Mouse (Mus musculus) heart, embryonic 15.5 days (tissue): ENCODE measurements around the gene Pou6f1. TPM values are rescaled to one million over a fixed set of nuclear protein-coding genes. Genes with fewer than 3 reads are reported as not detected.
"Not testable (repeated sequence)": the region's sequence is repeated elsewhere in the genome, so short reads cannot be mapped to it uniquely, and the experiment has no call there.

Source experiments
- ATAC-seq: fragments of 200-750 bp; cut with Nextera tagmentation; replicated peaks from 2 replicates; pipeline ENCODE4 v1.8.0; 2017; ENCODE audit warnings: low read depth, moderate TSS enrichment; ENCODE audit not compliant: insufficient number of reproducible peaks, insufficient read depth, low FRiP score
- H3K27ac ChIP-seq: fragments of 300-500 bp; sonication (generic); 2 replicates; pipeline ENCODE4 v1.5.1; 2015; ENCODE audit warnings: mild to moderate bottlenecking, inconsistent platforms
- H3K27me3 ChIP-seq: fragments of 300-500 bp; sonication (generic); 2 replicates; pipeline ENCODE4 v1.6.1; 2015; ENCODE audit warnings: inconsistent platforms
- H3K36me3 ChIP-seq: fragments of 300-500 bp; sonication (generic); 2 replicates; pipeline ENCODE4 v1.6.1; 2015; ENCODE audit warnings: mild to moderate bottlenecking, inconsistent platforms
- H3K4me1 ChIP-seq: fragments of 300-500 bp; sonication (generic); replicated peaks from 2 replicates; pipeline ENCODE4 v1.6.1; 2015; ENCODE audit warnings: inconsistent platforms
- H3K4me2 ChIP-seq: fragments of 300-500 bp; sonication (generic); 2 replicates; pipeline ENCODE4 v1.6.1; 2015; ENCODE audit warnings: inconsistent platforms, mild to moderate bottlenecking, moderate library complexity
- H3K4me3 ChIP-seq: fragments of 300-500 bp; sonication (generic); 2 replicates; pipeline ENCODE4 v1.5.1; 2015; ENCODE audit warnings: mild to moderate bottlenecking, inconsistent platforms
- H3K9ac ChIP-seq: fragments of 300-500 bp; sonication (generic); 2 replicates; pipeline ENCODE4 v1.6.1; 2015; ENCODE audit warnings: mild to moderate bottlenecking, inconsistent platforms
- H3K9me3 ChIP-seq: fragments of 300-500 bp; sonication (generic); replicated peaks from 2 replicates; pipeline ENCODE4 v1.6.1; 2016; ENCODE audit warnings: inconsistent platforms
- WGBS: fragments of 180-500 bp; shearing (Covaris S2); methylation state at CpG from one replicate; pipeline ENCODE4 v1.1.7; 2015; ENCODE audit warnings: mixed read lengths; 5-methylcytosine and 5-hydroxymethylcytosine counted together
- microRNA-seq: library from miRNA; unstranded; fragments of <30 nt; microRNA quantifications from one replicate; pipeline ENCODE4, GENCODE M21; 2016
- polyA plus RNA-seq: library from polyadenylated mRNA; unstranded; fragments of >200 nt; fragmentation: Nextera tagmentation; extraction: Ambion mirVana; gene quantifications from 2 replicates; pipeline ENCODE4 v1.2.1, GENCODE M21; 2015

Gene Pou6f1
- polyA plus RNA-seq, 1 experiment from 2014 or later = 4.3 TPM

DNA sequence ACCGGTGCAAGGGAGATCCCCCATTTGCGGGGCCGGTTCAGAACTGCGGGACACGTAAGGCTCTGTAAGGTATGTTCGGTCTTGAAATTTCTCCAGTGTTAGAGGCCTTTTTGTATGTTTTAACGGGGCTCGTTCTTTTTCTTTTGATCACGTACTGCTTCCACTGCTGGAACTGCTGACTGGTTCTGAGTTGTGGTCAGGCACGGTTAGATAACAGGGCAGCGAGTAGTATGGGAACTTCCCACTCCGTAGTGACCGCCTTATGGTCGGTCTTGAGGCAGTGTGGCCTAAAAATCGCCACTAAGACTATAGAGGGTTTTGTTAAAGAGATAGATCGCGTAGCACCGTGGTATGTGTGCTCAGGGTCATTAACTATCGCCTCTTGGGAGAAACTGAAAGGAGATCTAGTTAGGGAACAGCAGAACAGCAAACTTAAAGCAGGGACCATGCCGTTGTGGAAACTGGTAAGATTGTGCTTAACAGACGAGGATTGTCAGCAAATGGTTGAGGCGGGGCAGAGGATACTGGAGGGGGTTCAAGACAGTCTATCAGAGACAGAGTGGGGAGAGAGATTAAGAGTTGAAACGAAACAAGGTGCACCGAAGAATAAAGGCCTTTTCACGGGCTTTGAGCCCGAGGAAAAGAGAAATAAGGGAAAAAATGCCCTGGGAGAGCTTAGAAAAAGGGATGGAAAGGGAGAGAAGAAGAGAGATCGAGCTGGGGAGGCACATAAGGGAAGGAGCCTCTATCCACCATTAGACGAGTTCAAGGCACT lies 56.7 kb downstream of the Pou6f1 start:
- H3K9me3 ChIP-seq, ATAC-seq: not testable (repeated sequence)
- whole genome bisulfite sequencing = 95% methylated on average over 28 of the region's 28 CpGs

DNA sequence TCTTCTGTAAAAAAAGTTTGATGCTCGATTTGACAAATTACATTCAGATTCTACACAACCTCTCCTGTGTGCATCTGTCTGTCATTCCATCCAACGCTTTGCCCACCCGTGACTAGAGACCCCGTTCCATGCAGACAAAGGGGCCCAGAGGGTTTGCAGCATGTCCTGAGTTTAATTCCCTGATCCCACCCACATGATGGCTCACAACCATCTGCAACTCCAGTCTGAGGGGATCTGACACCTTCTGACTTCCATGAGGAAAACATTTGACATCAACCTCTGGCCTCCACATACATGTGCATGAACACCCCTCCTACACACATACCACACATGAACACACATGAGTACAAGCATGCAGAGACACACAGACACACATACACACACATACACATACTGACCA lies 58.4 kb downstream of the Pou6f1 start:
- H3K4me3 ChIP-seq = no peak overlapping the region
- 89% methylated on average over 4 of the region's 4 CpGs for WGBS
- no peaks in the 10 kb centered on the region for H3K9me3 ChIP-seq
- H3K27ac ChIP-seq = no peak overlapping the region
- no peak overlapping the region for H3K4me2 ChIP-seq
- no peaks in the 10 kb centered on the region for H3K27me3 ChIP-seq
- H3K9ac ChIP-seq = no peak overlapping the region
- no peaks in the 10 kb centered on the region; the same call in 1 of the 2 replicates for H3K36me3 ChIP-seq
- no peak for ATAC-seq
- no peaks in the 10 kb centered on the region for H3K4me1 ChIP-seq

More for the DNA sequence above, 56.7 kb downstream of the Pou6f1 start:
- not testable (repeated sequence) for H3K9ac ChIP-seq, H3K36me3 ChIP-seq, H3K4me2 ChIP-seq, H3K4me3 ChIP-seq, H3K27ac ChIP-seq, H3K4me1 ChIP-seq, H3K27me3 ChIP-seq

DNA sequence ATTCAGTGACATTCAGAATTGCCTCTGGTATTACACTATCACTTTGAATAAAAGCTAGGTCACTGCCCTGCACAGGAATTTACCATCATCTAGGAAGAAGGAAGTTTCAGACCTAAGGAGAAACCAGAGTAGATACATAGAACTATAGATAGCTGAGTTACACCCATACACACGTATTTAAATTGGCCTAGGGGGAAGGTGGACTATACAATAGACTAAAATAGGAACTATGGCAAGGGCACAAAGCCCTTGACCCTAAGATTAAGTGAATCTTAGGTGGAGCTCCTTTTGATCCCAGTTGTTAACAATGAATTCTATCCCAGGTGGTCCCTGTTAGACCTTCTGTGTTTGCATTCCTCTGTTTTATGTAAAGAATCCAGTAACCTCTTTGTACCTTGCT lies 58.8 kb downstream of the Pou6f1 start:
- ATAC-seq, H3K4me2 ChIP-seq, H3K4me3 ChIP-seq, H3K27me3 ChIP-seq, H3K4me1 ChIP-seq, H3K9me3 ChIP-seq, H3K9ac ChIP-seq, H3K36me3 ChIP-seq: not testable (repeated sequence)
- 37% methylated on average over 1 of the region's 1 CpGs for WGBS
- H3K27ac ChIP-seq = peak overlapping the region; percentile 31; the same call in 1 of the 2 replicates

DNA sequence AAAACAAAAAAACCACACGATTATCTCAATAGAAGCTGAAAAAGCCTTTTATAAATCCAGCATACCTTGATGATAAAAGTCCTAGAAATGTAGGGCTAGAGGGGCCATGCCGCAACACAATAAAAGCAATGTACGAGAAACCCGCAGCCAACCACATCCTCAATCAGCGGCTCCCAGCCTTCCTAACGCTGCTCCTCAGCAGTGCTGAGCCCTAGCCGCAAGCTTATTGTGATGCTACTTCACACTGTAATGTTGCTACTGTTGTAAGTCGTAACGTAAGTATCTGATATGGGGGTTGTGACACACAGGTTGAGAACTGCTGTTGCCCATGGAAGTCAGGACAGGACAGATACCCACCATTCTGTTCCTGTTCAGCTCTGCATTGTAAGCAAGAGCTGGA lies 60.4 kb downstream of the Pou6f1 start:
- 91% methylated on average over 9 of the region's 9 CpGs for WGBS
- Histone ChIP-seq H3K27me3 (no peaks in the 10 kb centered on the region), H3K9me3 (no peaks in the 10 kb centered on the region), H3K27ac (no peak overlapping the region), H3K9ac (no peak overlapping the region), H3K4me1 (no peaks in the 10 kb centered on the region), H3K4me3 (no peak overlapping the region), H3K4me2 (no peak overlapping the region), H3K36me3 (0 out of 2 replicates have a peak, but pooled peaks cover 4% of the 10 kb centered on the region)
- ATAC-seq = no peak

DNA sequence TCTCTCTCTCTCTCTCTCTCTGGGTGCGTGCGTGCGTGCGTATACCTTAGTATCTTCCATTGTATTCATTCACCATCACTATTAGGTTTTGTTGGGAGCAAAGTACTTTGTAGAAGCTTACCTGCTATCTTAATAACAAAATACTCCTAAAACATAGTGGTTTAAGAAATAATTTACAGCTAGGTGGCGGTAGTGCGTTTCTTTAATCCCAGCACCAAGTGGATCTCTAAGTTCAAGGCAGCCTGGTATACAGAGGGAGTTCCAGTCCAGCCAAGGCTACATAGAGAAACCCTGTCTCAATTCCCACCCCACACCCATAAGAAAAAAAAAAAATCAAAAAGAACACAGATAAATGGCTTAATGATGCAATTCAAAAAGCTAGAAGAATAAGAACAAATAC lies 61.9 kb downstream of the Pou6f1 start:
- no peak overlapping the region for H3K4me2 ChIP-seq
- no peaks in the 10 kb centered on the region for H3K9me3 ChIP-seq
- no peaks in the 10 kb centered on the region for H3K4me1 ChIP-seq
- H3K4me3 ChIP-seq = no peak overlapping the region
- peaks cover 4% of the 10 kb centered on the region; the same call in 1 of the 2 replicates for H3K36me3 ChIP-seq
- H3K27me3 ChIP-seq = no peaks in the 10 kb centered on the region
- 86% methylated on average over 6 of the region's 6 CpGs for WGBS
- no peak overlapping the region for H3K27ac ChIP-seq
- ATAC-seq = no peak
- H3K9ac ChIP-seq = no peak overlapping the region

DNA sequence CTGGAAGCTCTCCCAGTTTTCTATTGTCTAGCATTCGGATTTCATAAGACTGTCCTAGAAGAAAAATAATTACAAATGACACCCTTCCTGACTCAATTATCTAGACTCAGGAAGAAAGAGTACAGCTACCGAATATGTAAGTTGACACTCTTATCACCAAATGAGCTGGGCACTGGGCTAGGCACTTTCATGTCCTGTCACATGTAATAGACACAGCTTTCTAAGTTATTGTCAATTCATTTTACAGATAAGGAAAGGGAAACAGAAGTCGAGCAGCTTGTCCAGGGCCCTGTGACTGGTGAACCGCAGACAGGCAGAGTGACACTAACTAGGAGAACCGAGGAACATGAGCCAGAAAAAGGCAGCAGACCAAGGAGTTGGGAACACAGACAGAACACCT lies 71.9 kb downstream of the Pou6f1 start:
- Histone ChIP-seq H3K36me3 (no peaks in the 10 kb centered on the region; the same call in 1 of the 2 replicates), H3K9ac (no peak overlapping the region), H3K27ac (0 out of 2 replicates have a peak overlapping the region, but pooled peaks have one; percentile 8), H3K4me1 (no peaks in the 10 kb centered on the region), H3K4me3 (no peak overlapping the region), H3K4me2 (no peak overlapping the region), H3K27me3 (no peaks in the 10 kb centered on the region), H3K9me3 (no peaks in the 10 kb centered on the region)
- 32% methylated on average over 5 of the region's 5 CpGs for WGBS
- ATAC-seq = no peak

DNA sequence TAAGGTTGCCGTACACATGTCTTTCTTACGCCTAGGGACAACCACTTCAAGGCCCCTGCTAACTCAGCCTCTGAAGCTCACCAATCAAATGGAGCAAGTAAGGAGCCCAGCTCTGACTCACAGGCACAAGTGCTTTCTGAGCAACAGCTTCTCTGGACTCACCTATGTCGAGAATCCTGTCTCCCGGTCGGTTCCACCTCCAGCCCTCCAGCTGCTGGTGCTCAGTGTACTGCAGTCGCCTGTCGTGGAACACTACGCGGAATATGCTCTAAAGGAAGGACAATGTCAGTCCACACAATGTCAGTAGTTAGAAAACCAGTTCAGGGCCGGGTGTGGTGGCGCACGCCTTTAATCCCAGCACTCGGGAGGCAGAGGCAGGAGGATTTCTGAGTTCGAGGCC lies 74.4 kb downstream of the Pou6f1 start:
- Histone ChIP-seq H3K4me1 (no peaks in the 10 kb centered on the region), H3K4me2 (no peak overlapping the region), H3K9ac (no peak overlapping the region), H3K4me3 (no peak overlapping the region), H3K9me3 (no peaks in the 10 kb centered on the region), H3K27me3 (no peaks in the 10 kb centered on the region), H3K36me3 (peaks cover 11% of the 10 kb centered on the region), H3K27ac (no peak overlapping the region)
- ATAC-seq = no peak
- 90% methylated on average over 14 of the region's 14 CpGs for WGBS

Small RNA genes within 50 kb of the gene (microRNA-seq; reads per million reads assigned to microRNA genes)
- not detected for gene Mir6961

Other genes with a start within 250 kb of the Pou6f1 start
- not detected in 2 replicates for gene Methig1, start 246.8 kb downstream of the Pou6f1 start, polyA plus RNA-seq
- not detected in 2 replicates for gene Mettl7a2, start 246.8 kb downstream of the Pou6f1 start, polyA plus RNA-seq
- gene Higd1c, start 235.4 kb downstream of the Pou6f1 start, polyA plus RNA-seq = not detected in 2 replicates
- 0.09 TPM in 1 of 2 replicates, not detected in the other for gene Gm5475, start 177.8 kb downstream of the Pou6f1 start, polyA plus RNA-seq
- gene Slc11a2, start 174.9 kb downstream of the Pou6f1 start, polyA plus RNA-seq = 11.6 and 14.9 TPM in 2 replicates
- 11.6 and 16.4 TPM in 2 replicates for gene Letmd1, start 131.0 kb downstream of the Pou6f1 start, polyA plus RNA-seq
- gene Csrnp2, start 104.5 kb downstream of the Pou6f1 start, polyA plus RNA-seq = 6.8 and 8.2 TPM in 2 replicates
- gene Tfcp2, start 48.0 kb downstream of the Pou6f1 start, polyA plus RNA-seq = 15.8 and 20.1 TPM in 2 replicates
- 201 and 225 TPM in 2 replicates for gene Dazap2, start 15.4 kb upstream of the Pou6f1 start, polyA plus RNA-seq
- 14.6 and 15.3 TPM in 2 replicates for gene Smagp, start 37.0 kb upstream of the Pou6f1 start, polyA plus RNA-seq
- 2.6 and 9.4 TPM in 2 replicates for gene Bin2, start 69.6 kb upstream of the Pou6f1 start, polyA plus RNA-seq
- gene Cela1, start 87.9 kb upstream of the Pou6f1 start, polyA plus RNA-seq = 1.4 and 2.2 TPM in 2 replicates
- 0.31 and 1.2 TPM in 2 replicates for gene Galnt6, start 129.4 kb upstream of the Pou6f1 start, polyA plus RNA-seq
- gene Slc4a8, start 161.8 kb upstream of the Pou6f1 start, polyA plus RNA-seq = 0.53 and 1.7 TPM in 2 replicates